Mouse (Mus musculus): ENCODE measurements at regions not wholly inside any gene's neighbourhood (a gene's known extent, or its start where the extent isn't known, plus 50 kb on each side); places are given as distances from the start of the nearest gene placed in this dataset.

- H3K4me3 ChIP-seq (ENCODE audit: low read depth, low read length), result no peak overlapping the region
- H3K27ac ChIP-seq (replicated peaks), result no peak overlapping the region
- ATAC-seq (ENCODE audit: low FRiP score, low TSS enrichment) (no peak), DNase-seq (ENCODE audit: low spot score) (no peak)
- no peaks in the 10 kb centered on the region for H3K27me3 ChIP-seq (ENCODE audit: control insufficient read depth, insufficient read depth, low read length)
- H3K36me3 ChIP-seq (ENCODE audit: control insufficient read depth, insufficient read depth, low read length), result no peaks in the 10 kb centered on the region
- H3K9me3 ChIP-seq (ENCODE audit: control insufficient read depth, low read length), result no peaks in the 10 kb centered on the region
- no peaks in the 10 kb centered on the region for H3K4me1 ChIP-seq (replicated peaks; ENCODE audit: control insufficient read depth, insufficient read depth)
- H3K4me2 ChIP-seq (replicated peaks; ENCODE audit: low read depth), result no peak overlapping the region
- WGBS, result 0% methylated on average over 1 of the region's 1 CpGs
- no peak for TF ChIP-seq EP300 (optimal IDR thresholded peaks at IDR 0.05)
- TF ChIP-seq CTCF (IDR thresholded peaks at IDR 0.05; ENCODE audit: low read depth), result no peak
- H3K9ac ChIP-seq (ENCODE audit: low read length), result no peak overlapping the region
Observed at GRCm38 (mm10) chr1:30716346-30716745, 157.4 kb downstream of the Phf3 start.

DNA sequence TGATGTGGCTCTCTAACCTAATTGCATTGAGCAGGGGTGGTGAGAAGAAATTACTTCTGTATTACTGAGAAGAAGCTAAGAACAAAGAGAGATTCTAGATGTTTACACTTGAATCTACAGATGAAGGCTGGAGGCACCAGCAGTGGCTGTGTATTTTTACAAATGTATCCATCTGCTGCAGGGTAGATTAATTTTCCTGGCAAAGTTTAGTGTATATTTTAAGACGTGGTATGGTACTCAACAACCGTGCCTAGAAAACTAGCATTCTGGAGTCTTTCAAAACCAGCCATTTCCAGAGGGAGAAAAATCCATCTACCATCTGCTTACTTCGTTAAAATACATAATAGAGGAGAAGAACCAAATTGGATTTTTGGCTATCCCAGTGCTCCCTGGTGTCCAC, 172.6 kb downstream of the Phf3 start:
- no peak for DNase-seq (ENCODE audit: low spot score)
- 46% methylated on average over 3 of the region's 3 CpGs for WGBS
- Histone ChIP-seq H3K27ac (replicated peaks) (no peak overlapping the region), H3K9me3 (ENCODE audit: control insufficient read depth, low read length) (no peaks in the 10 kb centered on the region), H3K9ac (ENCODE audit: low read length) (no peak overlapping the region), H3K27me3 (ENCODE audit: control insufficient read depth, insufficient read depth, low read length) (no peaks in the 10 kb centered on the region), H3K36me3 (ENCODE audit: control insufficient read depth, insufficient read depth, low read length) (no peaks in the 10 kb centered on the region), H3K4me3 (ENCODE audit: low read depth, low read length) (no peak overlapping the region), H3K4me2 (replicated peaks; ENCODE audit: low read depth) (no peak overlapping the region), H3K4me1 (replicated peaks; ENCODE audit: control insufficient read depth, insufficient read depth) (no peaks in the 10 kb centered on the region)
- no peak for ATAC-seq (ENCODE audit: low FRiP score, low TSS enrichment)
- TF ChIP-seq CTCF (IDR thresholded peaks at IDR 0.05; ENCODE audit: low read depth) (no peak), EP300 (optimal IDR thresholded peaks at IDR 0.05) (no peak)

DNA sequence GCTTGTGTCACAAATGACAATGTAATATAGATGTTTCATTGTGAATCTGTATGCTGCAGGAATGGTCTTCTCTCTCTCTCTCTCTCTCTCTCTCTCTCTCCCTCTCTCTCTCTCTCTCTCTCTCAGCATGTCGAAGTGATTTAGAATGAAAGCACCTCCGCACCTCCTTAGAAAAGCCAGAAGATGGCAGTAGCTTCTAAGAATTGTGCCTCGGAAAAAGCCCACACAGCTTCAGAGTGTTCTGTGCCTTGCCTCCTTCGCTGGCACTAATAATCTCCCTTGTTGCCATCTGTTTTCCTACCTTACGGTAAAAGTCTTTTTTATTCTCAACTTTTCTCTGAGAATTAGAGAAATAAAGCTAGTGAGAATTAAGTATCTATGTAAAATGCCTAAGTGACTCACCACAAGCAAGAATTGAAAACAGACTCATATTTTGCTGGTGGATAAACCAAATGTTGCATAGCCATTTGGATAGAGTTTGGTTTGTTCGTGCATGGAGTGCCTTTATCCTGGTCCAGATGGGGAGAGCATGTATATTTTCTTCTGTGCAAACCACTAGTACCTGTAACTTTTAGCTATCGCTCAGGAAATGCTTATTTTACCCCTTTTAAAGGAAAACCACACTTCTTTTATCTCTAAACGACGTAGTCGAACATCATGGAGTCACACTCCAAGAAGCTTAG, 173.2 kb downstream of the Phf3 start:
- Histone ChIP-seq H3K9me3 (ENCODE audit: control insufficient read depth, low read length) (no peaks in the 10 kb centered on the region), H3K27me3 (ENCODE audit: control insufficient read depth, insufficient read depth, low read length) (no peaks in the 10 kb centered on the region), H3K36me3 (ENCODE audit: control insufficient read depth, insufficient read depth, low read length) (no peaks in the 10 kb centered on the region), H3K4me1 (replicated peaks; ENCODE audit: control insufficient read depth, insufficient read depth) (no peaks in the 10 kb centered on the region), H3K27ac (replicated peaks) (no peak overlapping the region), H3K4me2 (replicated peaks; ENCODE audit: low read depth) (no peak overlapping the region), H3K9ac (ENCODE audit: low read length) (no peak overlapping the region), H3K4me3 (ENCODE audit: low read depth, low read length) (no peak overlapping the region)
- ATAC-seq (ENCODE audit: low FRiP score, low TSS enrichment) (no peak), DNase-seq (ENCODE audit: low spot score) (no peak)
- TF ChIP-seq CTCF (IDR thresholded peaks at IDR 0.05; ENCODE audit: low read depth) (peak; percentile 72), EP300 (optimal IDR thresholded peaks at IDR 0.05) (no peak)
- WGBS, result 40% methylated on average over 10 of the region's 10 CpGs

- Histone ChIP-seq H3K36me3 (ENCODE audit: control insufficient read depth, insufficient read depth, low read length) (no peaks in the 10 kb centered on the region), H3K27me3 (ENCODE audit: control insufficient read depth, insufficient read depth, low read length) (no peaks in the 10 kb centered on the region), H3K9me3 (ENCODE audit: control insufficient read depth, low read length) (no peaks in the 10 kb centered on the region), H3K9ac (ENCODE audit: low read length) (no peak overlapping the region), H3K4me1 (replicated peaks; ENCODE audit: control insufficient read depth, insufficient read depth) (no peaks in the 10 kb centered on the region), H3K27ac (replicated peaks) (no peak overlapping the region), H3K4me2 (replicated peaks; ENCODE audit: low read depth) (no peak overlapping the region), H3K4me3 (ENCODE audit: low read depth, low read length) (no peak overlapping the region)
- TF ChIP-seq CTCF (IDR thresholded peaks at IDR 0.05; ENCODE audit: low read depth) (peak; percentile 47), EP300 (optimal IDR thresholded peaks at IDR 0.05) (no peak)
- DNase-seq (ENCODE audit: low spot score) (no peak), ATAC-seq (ENCODE audit: low FRiP score, low TSS enrichment) (no peak)
Observed at GRCm38 (mm10) chr1:30696342-30696741, 177.4 kb downstream of the Phf3 start.

GRCm38 (mm10) chr1:30685318-30685717, 188.4 kb downstream of the Phf3 start:
- DNase-seq (ENCODE audit: low spot score) (no peak), ATAC-seq (ENCODE audit: low FRiP score, low TSS enrichment) (no peak)
- 76% methylated on average over 3 of the region's 3 CpGs for WGBS
- Histone ChIP-seq H3K36me3 (ENCODE audit: control insufficient read depth, insufficient read depth, low read length) (no peaks in the 10 kb centered on the region), H3K4me3 (ENCODE audit: low read depth, low read length) (no peak overlapping the region), H3K4me2 (replicated peaks; ENCODE audit: low read depth) (no peak overlapping the region), H3K9ac (ENCODE audit: low read length) (no peak overlapping the region), H3K4me1 (replicated peaks; ENCODE audit: control insufficient read depth, insufficient read depth) (no peaks in the 10 kb centered on the region), H3K27ac (replicated peaks) (no peak overlapping the region), H3K27me3 (ENCODE audit: control insufficient read depth, insufficient read depth, low read length) (no peaks in the 10 kb centered on the region), H3K9me3 (ENCODE audit: control insufficient read depth, low read length) (no peaks in the 10 kb centered on the region)
- TF ChIP-seq CTCF (IDR thresholded peaks at IDR 0.05; ENCODE audit: low read depth) (no peak), EP300 (optimal IDR thresholded peaks at IDR 0.05) (no peak)

DNA sequence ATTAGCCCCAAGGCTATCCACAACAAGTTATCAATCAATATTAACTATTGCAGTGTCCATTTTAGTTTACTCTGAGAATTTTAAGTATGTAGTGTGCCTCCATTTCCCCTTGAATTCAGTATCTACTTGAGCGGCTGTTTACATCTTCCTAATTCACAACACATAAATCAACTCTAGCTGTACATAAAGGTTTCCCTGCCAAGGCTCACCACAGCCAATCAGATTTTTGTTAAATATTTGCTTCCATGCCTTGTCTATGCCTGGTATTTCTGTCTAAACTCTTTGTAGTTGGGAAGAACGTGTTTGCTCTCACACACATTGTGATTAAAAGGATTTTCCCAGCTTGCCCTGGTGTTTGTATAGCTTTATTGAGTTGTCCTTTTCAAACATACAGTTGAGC, 189.8 kb downstream of the Phf3 start:
- H3K27me3 ChIP-seq (ENCODE audit: control insufficient read depth, insufficient read depth, low read length), result no peaks in the 10 kb centered on the region
- no peak overlapping the region for H3K4me3 ChIP-seq (ENCODE audit: low read depth, low read length)
- DNase-seq (ENCODE audit: low spot score), result no peak
- H3K4me2 ChIP-seq (replicated peaks; ENCODE audit: low read depth), result no peak overlapping the region
- TF ChIP-seq CTCF (IDR thresholded peaks at IDR 0.05; ENCODE audit: low read depth) (no peak), EP300 (optimal IDR thresholded peaks at IDR 0.05) (no peak)
- 32% methylated on average over 2 of the region's 2 CpGs for WGBS
- no peak overlapping the region for H3K9ac ChIP-seq (ENCODE audit: low read length)
- H3K9me3 ChIP-seq (ENCODE audit: control insufficient read depth, low read length), result no peaks in the 10 kb centered on the region
- H3K4me1 ChIP-seq (replicated peaks; ENCODE audit: control insufficient read depth, insufficient read depth), result no peaks in the 10 kb centered on the region
- H3K36me3 ChIP-seq (ENCODE audit: control insufficient read depth, insufficient read depth, low read length), result no peaks in the 10 kb centered on the region
- ATAC-seq (ENCODE audit: low FRiP score, low TSS enrichment), result no peak
- no peak overlapping the region for H3K27ac ChIP-seq (replicated peaks)
